Mouse (Mus musculus): Measurements from ENCODE around the gene Pstpip1.

GRCm38 (mm10) chr9:56067964-56068363 is 21.8 kb upstream of the Pstpip1 start:
- no peak for TF ChIP-seq ZMIZ1 (IDR thresholded peaks at IDR 0.05; ENCODE audit: low read depth, low read length)
- no peak for TF ChIP-seq BHLHE40 (IDR thresholded peaks at IDR 0.05; ENCODE audit: low read depth, low read length)
- no peak for TF ChIP-seq POLR2A (IDR thresholded peaks at IDR 0.05; ENCODE audit: low read depth, low read length)
